Mouse (Mus musculus) ovary, postnatal 10 days (tissue): ENCODE results near the gene Fam107b.

Experiments
- DNase-seq: peaks from one replicate; pipeline ENCODE4 v3.0.0; 2022; ENCODE audit warnings: low spot score

Gene Fam107b

GRCm38 (mm10) chr2:3570186-3570585 is at the start of gene Fam107b:
Fam107b (plus strand) TSS chr2:3570488.
- DNase-seq, result no peak

- no peak for DNase-seq
Observed at GRCm38 (mm10) chr2:3522558-3522957, 47.7 kb upstream of the Fam107b start.

- no peak for DNase-seq
Observed at GRCm38 (mm10) chr2:3526288-3526687, 44.0 kb upstream of the Fam107b start.

GRCm38 (mm10) chr2:3541307-3542079 is 28.8 kb upstream of the Fam107b start:
- DNase-seq, result no peak

DNA sequence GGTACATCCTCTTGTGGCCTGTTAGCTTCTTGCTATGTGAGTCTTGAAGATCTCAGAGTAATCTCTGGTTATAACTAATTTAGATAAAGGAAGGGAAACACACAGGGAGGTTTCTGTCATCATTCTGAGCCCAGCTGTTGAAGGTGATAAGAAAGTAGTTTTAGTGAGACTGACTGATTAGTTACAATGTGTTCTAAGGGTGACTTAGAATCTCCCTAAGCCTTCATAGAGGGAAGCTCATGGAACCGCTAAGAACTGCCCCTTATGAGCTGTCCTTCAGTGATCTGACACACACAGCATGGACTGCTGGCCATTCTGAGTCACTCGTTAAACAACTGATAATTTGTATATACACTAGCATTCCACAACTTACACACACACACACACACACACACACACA is 24.2 kb upstream of the Fam107b start:
- no peak for DNase-seq

- DNase-seq, result peak; percentile 4
Observed at GRCm38 (mm10) chr2:3546588-3546987, 23.7 kb upstream of the Fam107b start.

- DNase-seq, result no peak
Observed at GRCm38 (mm10) chr2:3570606-3571005, 318 bp downstream of the Fam107b start.

- DNase-seq, result no peak
Observed at GRCm38 (mm10) chr2:3573883-3574282, 3.6 kb downstream of the Fam107b start.

- DNase-seq, result no peak
Observed at GRCm38 (mm10) chr2:3575140-3575539, 4.9 kb downstream of the Fam107b start.

DNA sequence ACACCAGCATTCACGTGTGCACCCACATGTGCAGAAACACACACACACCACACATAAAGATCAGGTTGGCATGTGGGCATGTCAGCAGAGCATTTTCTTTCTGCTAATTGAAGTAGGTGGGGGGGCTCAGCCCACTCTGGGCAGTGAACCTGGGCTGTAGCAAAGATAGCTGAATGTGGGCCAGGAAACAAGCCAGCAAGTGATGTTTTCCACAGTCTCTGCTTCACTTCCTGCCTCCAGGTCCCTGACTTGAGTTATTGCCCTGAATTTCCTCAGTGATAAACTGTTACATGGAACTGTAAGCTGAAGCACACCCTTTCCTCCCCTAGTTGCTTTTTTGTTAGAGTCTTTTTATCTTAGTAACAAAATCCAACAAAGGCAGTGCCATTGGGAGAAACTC is 6.1 kb downstream of the Fam107b start:
- no peak for DNase-seq

GRCm38 (mm10) chr2:3577216-3577615 is 6.9 kb downstream of the Fam107b start:
- no peak for DNase-seq

- no peak for DNase-seq
Observed at GRCm38 (mm10) chr2:3578180-3578902, 8.1 kb downstream of the Fam107b start.

DNA sequence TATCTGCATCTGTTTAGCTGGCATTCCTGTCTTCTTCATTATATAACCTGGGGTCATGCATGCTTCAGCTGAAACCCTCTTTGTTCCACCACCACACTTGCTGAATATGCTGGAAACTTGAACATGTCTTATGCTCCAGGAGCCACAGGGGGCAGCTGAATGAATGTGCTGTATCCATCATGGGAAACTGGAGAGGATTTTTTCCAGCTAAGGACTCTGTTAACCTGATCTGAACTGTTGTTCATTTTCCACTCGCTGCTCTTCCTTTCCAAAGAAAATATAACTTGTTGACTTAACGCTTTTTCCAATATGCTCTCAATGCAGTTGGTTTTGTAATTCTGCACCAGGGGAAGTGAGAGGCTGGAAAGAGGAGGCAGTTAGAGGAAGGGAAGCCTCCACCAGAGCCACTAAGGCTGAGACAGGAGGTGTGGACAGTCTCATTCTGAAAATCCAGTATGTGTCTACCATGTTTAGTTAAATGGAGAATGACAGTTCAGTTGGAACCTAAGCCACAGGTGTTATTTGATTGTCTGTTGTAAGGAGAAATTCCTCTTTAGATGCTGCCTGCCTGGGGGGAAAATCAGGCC is 9.1 kb downstream of the Fam107b start:
- DNase-seq, result no peak

GRCm38 (mm10) chr2:3582830-3583229 is 12.5 kb downstream of the Fam107b start:
- no peak for DNase-seq

- no peak for DNase-seq
Observed at GRCm38 (mm10) chr2:3585231-3585783, 15.0 kb downstream of the Fam107b start.

- no peak for DNase-seq
Observed at GRCm38 (mm10) chr2:3590086-3590915, 20.0 kb downstream of the Fam107b start.

DNA sequence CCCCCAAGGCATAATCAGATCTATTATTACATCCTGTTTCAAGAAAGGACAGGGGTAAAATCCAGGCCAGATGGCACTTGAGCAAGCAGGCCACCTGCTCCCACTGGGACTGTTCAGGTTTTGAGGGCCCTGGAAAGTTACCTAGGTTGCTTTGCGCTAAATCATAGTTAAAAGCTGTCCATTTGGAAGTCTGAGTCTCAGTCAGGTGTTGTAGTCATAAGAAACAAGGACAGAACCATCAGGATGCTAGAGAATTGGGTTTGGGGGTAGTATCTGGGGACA is 20.6 kb downstream of the Fam107b start:
- DNase-seq, result no peak

- no peak for DNase-seq
Observed at GRCm38 (mm10) chr2:3594663-3595318, 24.5 kb downstream of the Fam107b start.

DNA sequence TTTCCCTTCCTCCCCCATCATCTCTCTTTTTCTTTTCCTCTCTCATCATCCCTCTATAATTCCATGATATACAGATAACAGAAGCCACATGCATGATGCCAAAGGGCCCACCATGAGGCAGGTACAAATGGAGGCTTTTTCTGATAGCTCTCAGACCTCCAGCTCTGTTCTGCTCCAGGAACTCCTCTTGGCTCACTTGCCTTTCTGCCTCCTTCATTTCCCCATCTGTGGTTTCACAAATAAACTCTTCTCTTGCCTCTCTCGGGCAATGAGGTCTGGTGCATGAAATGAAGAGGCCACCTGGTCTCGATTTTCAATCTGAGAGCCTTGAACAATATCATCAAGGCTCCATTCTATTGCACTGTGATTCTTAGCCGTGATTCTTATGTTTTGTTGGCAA is 30.1 kb downstream of the Fam107b start:
- DNase-seq, result no peak

DNA sequence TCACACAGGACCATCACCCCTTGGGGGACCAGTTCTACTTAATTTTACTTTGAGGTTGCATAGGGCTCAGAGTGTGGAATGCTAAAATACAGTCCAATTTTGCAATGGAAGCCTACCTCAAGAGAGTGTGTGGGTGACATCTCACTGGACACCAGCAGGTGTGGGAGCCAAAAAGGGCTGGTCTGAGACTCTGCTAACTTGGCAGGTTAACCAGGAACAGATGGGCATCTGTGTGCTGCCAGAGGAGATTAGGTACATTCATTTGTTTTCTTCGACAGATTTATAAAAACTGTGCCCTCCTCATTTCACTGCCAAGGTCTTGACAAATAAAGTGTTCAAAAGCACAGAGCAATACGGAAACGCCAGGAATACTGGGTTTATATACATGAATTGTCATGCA is 32.3 kb downstream of the Fam107b start:
- DNase-seq, result no peak

GRCm38 (mm10) chr2:3603181-3603580 is 32.9 kb downstream of the Fam107b start:
- DNase-seq, result no peak
